Mouse (Mus musculus) MEL (cell line): ENCODE data around the gene Susd3. TPM values are rescaled to one million over a fixed set of nuclear protein-coding genes. Genes with fewer than 3 reads are reported as not detected.

Experiments used
- DNase-seq: peaks from one replicate; pipeline ENCODE4 v3.0.0; 2011; ENCODE audit warnings: low read depth, low spot score
- H3K27ac ChIP-seq: 2 replicates; pipeline ENCODE4 v1.5.1; 2012; ENCODE audit warnings: low read depth, mild to moderate bottlenecking, control low read depth, low read length, moderate library complexity; ENCODE audit not compliant: control insufficient read depth
- H3K27me3 ChIP-seq, 2 experiments: fragments of 150-350 bp in 1 of 2; sonication (generic) in 1 of 2; 2 replicates each; pipeline ENCODE4 v1.6.1; 2012; ENCODE audit warnings: low read length in 2 of 2, mild to moderate bottlenecking in 2 of 2, improper control_type of control experiment in 1 of 2, moderate library complexity in 1 of 2; ENCODE audit not compliant: insufficient read depth in 2 of 2, control insufficient read depth in 1 of 2
- H3K36me3 ChIP-seq, 2 experiments: 2 replicates each; pipeline ENCODE4 v1.6.1; 2012 to 2014; ENCODE audit warnings: low read length in 2 of 2, improper control_type of control experiment in 1 of 2, inconsistent platforms in 1 of 2, mild to moderate bottlenecking in 1 of 2; ENCODE audit not compliant: insufficient read depth in 2 of 2, control insufficient read depth in 1 of 2
- H3K4me1 ChIP-seq, 2 experiments: fragments of 150-350 bp in 1 of 2; sonication (generic) in 1 of 2; 2 replicates each; pipeline ENCODE4 v1.6.1; 2012; ENCODE audit warnings: low read length in 2 of 2, improper control_type of control experiment in 1 of 2, mild to moderate bottlenecking in 1 of 2; ENCODE audit not compliant: insufficient read depth in 2 of 2, control insufficient read depth in 1 of 2
- H3K4me3 ChIP-seq, 2 experiments: fragments of 150-350 bp in 1 of 2; sonication (generic) in 1 of 2; 2 replicates each; pipeline ENCODE4 v1.5.1; 2012; ENCODE audit warnings: low read depth in 2 of 2, low read length in 2 of 2, mild to moderate bottlenecking in 2 of 2, moderate library complexity in 2 of 2, control low read depth in 1 of 2, improper control_type of control experiment in 1 of 2; ENCODE audit not compliant: control insufficient read depth in 1 of 2, insufficient read depth in 1 of 2
- H3K79me2 ChIP-seq: 2 replicates; pipeline ENCODE4 v1.6.1; 2012; ENCODE audit warnings: mild to moderate bottlenecking, low read length, moderate library complexity; ENCODE audit not compliant: control insufficient read depth, poor library complexity, insufficient read depth
- H3K9ac ChIP-seq: 2 replicates; pipeline ENCODE4 v1.6.1; 2012; ENCODE audit warnings: low read depth, mild to moderate bottlenecking, control low read depth, low read length, moderate library complexity; ENCODE audit not compliant: control insufficient read depth, poor library complexity, severe bottlenecking
- H3K9me3 ChIP-seq: fragments of 150-350 bp; sonication (generic); replicated peaks from 2 replicates; pipeline ENCODE4 v1.6.1; 2012; ENCODE audit warnings: mild to moderate bottlenecking, low read length, improper control_type of control experiment, moderate library complexity; ENCODE audit not compliant: insufficient read depth
- CHD1 ChIP-seq: IDR thresholded peaks from 2 replicates; pipeline ENCODE4 v1.6.1; 2012; ENCODE audit warnings: low read depth, mild to moderate bottlenecking, inconsistent platforms, low read length, improper control_type of control experiment
- CHD2 ChIP-seq: IDR thresholded peaks from 2 replicates; pipeline ENCODE4 v1.6.1; 2011; ENCODE audit warnings: low read length, improper control_type of control experiment
- CTCF ChIP-seq, 3 experiments: IDR thresholded peaks in 2 of 3; conservative IDR thresholded peaks in 1 of 3; 2 replicates each; pipeline ENCODE4 v1.5.1; 2011 to 2012; ENCODE audit warnings: low read length in 3 of 3, low read depth in 2 of 3, mild to moderate bottlenecking in 2 of 3, improper control_type of control experiment in 1 of 3, inconsistent platforms in 1 of 3, mixed read lengths in 1 of 3, moderate library complexity in 1 of 3; ENCODE audit not compliant: control insufficient read depth in 1 of 3, insufficient read depth in 1 of 3, poor library complexity in 1 of 3, severe bottlenecking in 1 of 3
- EP300 ChIP-seq, 2 experiments: IDR thresholded peaks; 2 replicates each; pipeline ENCODE4 v1.6.1; 2011; ENCODE audit warnings: improper control_type of control experiment in 2 of 2, low read length in 2 of 2, low read depth in 1 of 2, mild to moderate bottlenecking in 1 of 2
- ETS1 ChIP-seq: IDR thresholded peaks from 2 replicates; pipeline ENCODE4 v1.6.1; 2012; ENCODE audit warnings: low read depth, mild to moderate bottlenecking, inconsistent platforms, low read length, improper control_type of control experiment, moderate library complexity
- GABPA ChIP-seq: IDR thresholded peaks from 2 replicates; pipeline ENCODE4 v1.6.1; 2012; ENCODE audit warnings: low read depth, mild to moderate bottlenecking, inconsistent platforms, low read length, improper control_type of control experiment, moderate library complexity
- GATA1 ChIP-seq: IDR thresholded peaks from 2 replicates; pipeline ENCODE4 v1.6.1; 2011; ENCODE audit warnings: low read depth, low read length, improper control_type of control experiment
- HCFC1 ChIP-seq: IDR thresholded peaks from 2 replicates; pipeline ENCODE4 v1.6.1; 2012; ENCODE audit warnings: low read depth, mild to moderate bottlenecking, inconsistent platforms, low read length, improper control_type of control experiment, moderate library complexity
- JUND ChIP-seq: IDR thresholded peaks from 2 replicates; pipeline ENCODE4 v1.6.1; 2011; ENCODE audit warnings: low read depth, mild to moderate bottlenecking, improper control_type of control experiment, low read length
- KAT2A ChIP-seq: conservative IDR thresholded peaks from 2 replicates; pipeline ENCODE4 v1.6.1; 2012; ENCODE audit warnings: low read depth, low read length, improper control_type of control experiment, inconsistent platforms
- MAFK ChIP-seq: IDR thresholded peaks from 2 replicates; pipeline ENCODE4 v1.6.1; 2011; ENCODE audit warnings: low read depth, mild to moderate bottlenecking, low read length, improper control_type of control experiment, borderline replicate concordance
- MAX ChIP-seq: IDR thresholded peaks from 2 replicates; pipeline ENCODE4 v1.6.1; 2011; ENCODE audit warnings: low read length, improper control_type of control experiment
- MAZ ChIP-seq: IDR thresholded peaks from 2 replicates; pipeline ENCODE4 v1.6.1; 2012; ENCODE audit warnings: low read depth, mild to moderate bottlenecking, inconsistent platforms, low read length, improper control_type of control experiment
- MEF2A ChIP-seq: IDR thresholded peaks from 2 replicates; pipeline ENCODE4 v1.6.1; 2014; ENCODE audit warnings: low read depth, mild to moderate bottlenecking, inconsistent platforms, low read length, improper control_type of control experiment; ENCODE audit not compliant: poor library complexity, insufficient replicate concordance, severe bottlenecking; ENCODE audit errors: extremely low read depth
- MYB ChIP-seq: IDR thresholded peaks from 2 replicates; pipeline ENCODE4 v1.6.1; 2011; ENCODE audit warnings: mild to moderate bottlenecking, low read depth, low read length, improper control_type of control experiment
- NRF1 ChIP-seq: IDR thresholded peaks from 2 replicates; pipeline ENCODE4 v1.6.1; 2014; ENCODE audit warnings: low read depth, mild to moderate bottlenecking, inconsistent platforms, low read length, improper control_type of control experiment, moderate library complexity; ENCODE audit not compliant: poor library complexity, insufficient read depth, severe bottlenecking
- POLR2A ChIP-seq, 2 experiments: IDR thresholded peaks; 2 replicates each; pipeline ENCODE4 v1.6.1; 2011 to 2012; ENCODE audit warnings: low read length in 2 of 2, mild to moderate bottlenecking in 2 of 2, control low read depth in 1 of 2, improper control_type of control experiment in 1 of 2, low read depth in 1 of 2, moderate library complexity in 1 of 2; ENCODE audit not compliant: control insufficient read depth in 1 of 2, insufficient read depth in 1 of 2, poor library complexity in 1 of 2
- POLR2AphosphoS5 ChIP-seq: IDR thresholded peaks from 2 replicates; pipeline ENCODE4 v1.6.1; 2012; ENCODE audit warnings: low read depth, borderline replicate concordance, mild to moderate bottlenecking, inconsistent platforms, low read length, moderate library complexity, mixed read lengths
- RAD21 ChIP-seq: IDR thresholded peaks from 2 replicates; pipeline ENCODE4 v1.6.1; 2011; ENCODE audit warnings: mild to moderate bottlenecking, low read depth, low read length, improper control_type of control experiment
- RCOR1 ChIP-seq: IDR thresholded peaks from 2 replicates; pipeline ENCODE4 v1.6.1; 2012; ENCODE audit warnings: low read depth, mild to moderate bottlenecking, inconsistent platforms, low read length, improper control_type of control experiment
- SIN3A ChIP-seq: IDR thresholded peaks from 2 replicates; pipeline ENCODE4 v1.6.1; 2012; ENCODE audit warnings: low read length, improper control_type of control experiment, inconsistent platforms
- SMC3 ChIP-seq: IDR thresholded peaks from 2 replicates; pipeline ENCODE4 v1.6.1; 2011; ENCODE audit warnings: low read depth, low read length, improper control_type of control experiment
- TAL1 ChIP-seq: IDR thresholded peaks from 2 replicates; pipeline ENCODE4 v1.6.1; 2012; ENCODE audit warnings: mild to moderate bottlenecking, inconsistent platforms, low read length, moderate library complexity, mixed read lengths
- TBP ChIP-seq: IDR thresholded peaks from 2 replicates; pipeline ENCODE4 v1.8.0; 2011; ENCODE audit warnings: low read depth, low read length, improper control_type of control experiment
- TCF12 ChIP-seq: IDR thresholded peaks from 2 replicates; pipeline ENCODE4 v1.6.1; 2014; ENCODE audit warnings: low read depth, mild to moderate bottlenecking, inconsistent platforms, low read length, improper control_type of control experiment, moderate library complexity
- UBTF ChIP-seq: IDR thresholded peaks from 2 replicates; pipeline ENCODE4 v1.6.1; 2012; ENCODE audit warnings: low read depth, mild to moderate bottlenecking, inconsistent platforms, low read length, improper control_type of control experiment, moderate library complexity, borderline replicate concordance; ENCODE audit not compliant: insufficient read depth
- USF1 ChIP-seq: IDR thresholded peaks from 2 replicates; pipeline ENCODE4 v1.6.1; 2014; ENCODE audit warnings: low read depth, mild to moderate bottlenecking, inconsistent platforms, low read length, improper control_type of control experiment, moderate library complexity
- ZKSCAN1 ChIP-seq: IDR thresholded peaks from 2 replicates; pipeline ENCODE4 v1.6.1; 2012; ENCODE audit warnings: low read depth, mild to moderate bottlenecking, inconsistent platforms, low read length, improper control_type of control experiment, moderate library complexity
- ZMIZ1 ChIP-seq: IDR thresholded peaks from 2 replicates; pipeline ENCODE4 v1.6.1; 2012; ENCODE audit warnings: low read depth, mild to moderate bottlenecking, inconsistent platforms, low read length, improper control_type of control experiment, moderate library complexity
- ZNF384 ChIP-seq: IDR thresholded peaks from 2 replicates; pipeline ENCODE4 v1.6.1; 2012; ENCODE audit warnings: low read depth, mild to moderate bottlenecking, inconsistent platforms, low read length, improper control_type of control experiment
- polyA plus RNA-seq, 2 experiments: library from polyadenylated mRNA; stranded (reverse) in 1 of 2; unstranded in 1 of 2; fragments of >175 nt in 1 of 2; fragments of >200 nt in 1 of 2; gene quantifications; 2 replicates each; pipeline versions ENCODE4 v1.2.1 to v1.2.4; 2012; ENCODE audit warnings: low replicate concordance in 2 of 2, low read depth in 1 of 2; ENCODE audit not compliant: insufficient read length in 2 of 2, insufficient read depth in 1 of 2, missing spikeins in 1 of 2
- total RNA-seq: library from RNA; depleted of rRNA; stranded (reverse); fragments of 300-350 nt; gene quantifications from 2 replicates; pipeline ENCODE4 v1.2.3, GENCODE M21; 2012

The Susd3 gene
- total and polyA plus RNA-seq, 3 experiments: 10.8 to 16.2 TPM; not detected in 1

DNA sequence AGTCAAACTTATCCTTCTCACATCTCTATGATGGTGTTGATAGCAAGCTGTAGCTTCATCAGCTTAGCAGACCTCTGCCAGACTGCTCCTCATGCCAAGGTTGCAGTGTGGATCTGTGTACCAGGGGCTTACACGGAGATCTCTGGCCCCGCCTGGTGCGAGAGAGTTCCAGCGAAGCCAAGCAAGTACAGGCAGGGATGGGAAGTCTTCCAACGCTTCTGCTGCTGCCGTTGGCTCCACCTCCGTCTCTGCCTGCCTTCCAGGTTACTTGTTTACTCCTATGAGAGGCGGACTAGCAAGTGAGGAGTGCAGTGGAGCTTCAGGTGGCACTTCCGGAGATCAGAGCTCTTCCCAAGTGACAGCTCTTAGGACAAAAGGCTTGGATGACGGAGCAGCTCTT is 24.2 kb downstream of the Susd3 start:
- no peak for TF ChIP-seq GATA1
- TF ChIP-seq POLR2AphosphoS5: no peak
- no peak for TF ChIP-seq HCFC1
- no peak for TF ChIP-seq CHD2
- no peak for TF ChIP-seq ZMIZ1
- no peak for TF ChIP-seq MYB
- TF ChIP-seq ETS1: no peak
- TF ChIP-seq ZKSCAN1: no peak
- TF ChIP-seq TBP: no peak
- TF ChIP-seq, all 39 proteins: peak for 0
- Histone ChIP-seq H3K9me3 (no peaks in the 10 kb centered on the region), H3K4me3 (no peak overlapping the region), H3K9ac (no peak overlapping the region), H3K79me2 (no peaks in the 10 kb centered on the region), H3K27me3 (0 out of 4 replicates have a peak, but pooled peaks cover 0 to 2% of the 10 kb centered on the region in 2 experiments), H3K4me1 (no peaks in the 10 kb centered on the region), H3K27ac (no peak overlapping the region), H3K36me3 (no peaks in the 10 kb centered on the region)
- no peak for DNase-seq

DNA sequence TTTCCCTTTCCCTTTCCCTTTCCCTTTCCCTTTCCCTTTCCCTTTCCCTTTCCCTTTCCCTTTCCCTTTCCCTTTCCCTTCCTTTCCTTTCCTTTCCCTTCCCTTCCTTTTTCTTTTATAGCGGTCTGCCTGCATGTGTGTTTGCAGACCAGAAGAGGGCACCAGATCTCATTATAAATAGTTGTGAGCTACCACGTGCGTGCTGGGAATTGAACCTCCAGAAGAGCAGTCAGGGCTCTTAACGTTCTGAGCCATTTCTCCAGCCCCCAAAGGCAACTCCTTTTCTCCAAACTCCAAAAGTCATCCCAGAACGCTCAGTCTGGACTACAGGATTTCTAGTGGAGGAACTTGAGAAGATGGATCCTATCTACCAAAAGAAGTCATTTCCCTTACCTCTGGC is 27.6 kb downstream of the Susd3 start:
- H3K9me3 ChIP-seq: no peaks in the 10 kb centered on the region
- H3K4me3 ChIP-seq: no peak overlapping the region
- peaks cover 0 to 6% of the 10 kb centered on the region in 2 experiments; a peak in 3 of 4 replicates for H3K4me1 ChIP-seq
- H3K36me3 ChIP-seq: no peaks in the 10 kb centered on the region
- DNase-seq: peak; percentile 65
- H3K27me3 ChIP-seq: 0 out of 4 replicates have a peak, but pooled peaks cover 0 to 2% of the 10 kb centered on the region in 2 experiments
- no peak overlapping the region for H3K27ac ChIP-seq
- no peaks in the 10 kb centered on the region for H3K79me2 ChIP-seq
- no peak overlapping the region for H3K9ac ChIP-seq
- TF ChIP-seq TCF12 (no peak), GABPA (no peak), JUND (no peak), GATA1 (no peak), MAFK (no peak), SMC3 (peak; percentile 69), RCOR1 (no peak), ETS1 (no peak), MEF2A (no peak), ZNF384 (no peak), CTCF (IDR thresholded peaks at IDR 0.05 in 2 of 3, conservative IDR thresholded peaks at IDR 0.05 in 1 of 3; ENCODE audit: control insufficient read depth in 1 of 3, insufficient read depth in 1 of 3, low read depth in 2 of 3, low read length in 3 of 3, poor library complexity in 1 of 3, severe bottlenecking in 1 of 3) (peak; percentile 39 to 62 (median 40)), RAD21 (peak; percentile 68), KAT2A (no peak), ZMIZ1 (no peak), CHD2 (no peak), POLR2A (IDR thresholded peaks at IDR 0.05; ENCODE audit: control insufficient read depth in 1 of 2, insufficient read depth in 1 of 2, low read depth in 1 of 2, low read length in 2 of 2, poor library complexity in 1 of 2) (no peak), POLR2AphosphoS5 (no peak), USF1 (0 out of 2 replicates have a peak, but pooled peaks have one; percentile 32), UBTF (no peak), NRF1 (no peak), MAX (peak; percentile 65; the same call in 1 of the 2 replicates), EP300 (IDR thresholded peaks at IDR 0.05; ENCODE audit: low read depth in 1 of 2, low read length in 2 of 2) (no peak), SIN3A (no peak; the same call in 1 of the 2 replicates), TAL1 (no peak), TBP (no peak), CHD1 (no peak), ZKSCAN1 (no peak), MAZ (no peak), MYB (no peak), HCFC1 (no peak)
